Mouse (Mus musculus): ENCODE results near the gene Ms4a18. TPM values are rescaled to one million over a fixed set of nuclear protein-coding genes. Genes with fewer than 3 reads are reported as not detected.

The Ms4a18 gene
- polyA plus RNA-seq, 2 experiments = not detected

DNA sequence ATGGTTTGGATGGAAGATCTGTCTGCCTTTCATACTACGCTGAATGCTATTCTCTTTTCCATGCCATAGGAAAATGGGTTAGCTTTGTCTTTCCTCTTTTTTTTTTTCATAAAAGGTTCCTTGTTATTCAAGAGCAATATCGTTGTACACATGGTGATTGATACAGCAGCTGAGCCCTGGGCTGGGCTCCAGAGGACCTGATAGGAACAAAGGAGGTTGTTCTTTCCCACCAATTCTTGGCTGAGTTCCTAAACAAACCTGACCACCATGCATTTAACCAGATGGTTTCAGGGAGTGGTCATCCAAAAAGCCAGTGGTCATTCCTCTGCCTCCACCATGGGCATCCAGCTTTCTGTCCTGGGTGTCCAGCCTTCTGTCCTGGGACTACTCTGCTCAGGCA is 580 bp downstream of the Ms4a18 start:
- H3K4me2 ChIP-seq (ENCODE audit: low read depth) = no peak overlapping the region
- ATAC-seq (ENCODE audit: insufficient read depth) (no peak), DNase-seq (ENCODE audit: low read depth in 3 of 3, low spot score in 3 of 3) (no peak)

DNA sequence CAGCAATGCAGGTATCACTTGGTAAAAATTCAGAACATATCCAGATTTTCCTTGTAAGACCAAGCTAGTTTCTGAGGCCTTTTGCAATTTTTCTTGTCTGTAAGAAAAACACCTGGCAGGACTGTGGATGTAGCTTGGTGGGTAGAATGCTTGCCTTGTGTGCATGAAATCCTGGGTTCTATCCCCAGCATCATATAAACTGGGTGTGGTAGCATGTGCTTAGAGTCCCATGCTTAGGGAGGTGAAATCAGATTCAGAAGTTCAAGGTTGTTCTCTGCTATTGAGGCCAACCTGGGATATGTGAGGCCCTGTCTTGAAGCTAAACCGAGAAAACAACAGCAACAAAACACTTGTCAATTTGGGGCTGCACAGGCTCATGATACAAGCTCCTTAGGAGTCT is 1.8 kb downstream of the Ms4a18 start:
- Histone ChIP-seq H3K9me3 (ENCODE audit: control insufficient read depth, low read length) (no peaks in the 10 kb centered on the region), H3K4me2 (ENCODE audit: low read depth) (no peak overlapping the region), H3K4me1 (replicated peaks; ENCODE audit: control insufficient read depth in 2 of 2, insufficient read depth in 2 of 2, low read length in 1 of 2) (no peaks in the 10 kb centered on the region), H3K4me3 (ENCODE audit: insufficient read depth in 1 of 2, low read depth in 2 of 2, low read length in 2 of 2) (no peak overlapping the region), H3K36me3 (replicated peaks; ENCODE audit: control insufficient read depth, insufficient read depth, low read depth) (no peaks in the 10 kb centered on the region), H3K27ac (no peak overlapping the region), H3K27me3 (ENCODE audit: control insufficient read depth, insufficient read depth, low read length) (no peaks in the 10 kb centered on the region), H3K9ac (replicated peaks) (no peak overlapping the region)
- 66% methylated on average over 1 of the region's 1 CpGs for WGBS (ENCODE audit: insufficient replicate concordance)
- TF ChIP-seq CTCF (IDR thresholded peaks at IDR 0.05; ENCODE audit: low read depth) (no peak), EP300 (IDR thresholded peaks at IDR 0.05; ENCODE audit: low read depth) (no peak)
- DNase-seq (ENCODE audit: low read depth in 3 of 3, low spot score in 3 of 3) (no peak), ATAC-seq (ENCODE audit: insufficient read depth) (no peak)

More for the DNA sequence above, 580 bp downstream of the Ms4a18 start:
- Histone ChIP-seq H3K9ac (replicated peaks) (no peak overlapping the region), H3K27me3 (ENCODE audit: control insufficient read depth, insufficient read depth, low read length) (no peaks in the 10 kb centered on the region), H3K27ac (no peak overlapping the region), H3K4me3 (ENCODE audit: insufficient read depth in 1 of 2, low read depth in 2 of 2, low read length in 2 of 2) (no peak overlapping the region), H3K9me3 (ENCODE audit: control insufficient read depth, low read length) (no peaks in the 10 kb centered on the region), H3K4me1 (replicated peaks; ENCODE audit: control insufficient read depth in 2 of 2, insufficient read depth in 2 of 2, low read length in 1 of 2) (no peaks in the 10 kb centered on the region), H3K36me3 (replicated peaks; ENCODE audit: control insufficient read depth, insufficient read depth, low read depth) (no peaks in the 10 kb centered on the region)
- no peak for TF ChIP-seq EP300 (IDR thresholded peaks at IDR 0.05; ENCODE audit: low read depth)
- no peak for TF ChIP-seq CTCF (IDR thresholded peaks at IDR 0.05; ENCODE audit: low read depth)
- WGBS (ENCODE audit: insufficient replicate concordance) = 65% methylated on average over 2 of the region's 2 CpGs

DNA sequence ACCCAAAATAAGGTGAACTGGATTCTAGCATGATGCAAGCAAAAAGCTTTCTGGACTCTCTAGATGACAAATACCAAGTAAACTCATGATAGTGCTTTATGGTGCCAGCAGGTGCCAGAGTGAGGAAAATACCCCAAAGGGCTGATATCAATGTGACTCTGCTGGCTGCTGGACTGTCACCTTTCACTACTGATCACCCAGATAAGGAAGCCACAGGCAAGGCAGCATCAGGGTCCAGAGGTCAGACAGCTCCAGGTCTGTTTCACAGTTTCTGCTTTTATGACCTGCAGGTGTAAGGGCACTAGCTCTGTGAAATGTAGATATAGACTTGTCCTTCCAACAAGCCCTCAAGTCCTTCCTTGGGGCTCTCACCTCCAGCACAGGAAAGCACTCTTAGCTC is 2.4 kb downstream of the Ms4a18 start:
- Histone ChIP-seq H3K27me3 (ENCODE audit: control insufficient read depth, insufficient read depth, low read length) (no peaks in the 10 kb centered on the region), H3K4me2 (ENCODE audit: low read depth) (no peak overlapping the region), H3K9me3 (ENCODE audit: control insufficient read depth, low read length) (no peaks in the 10 kb centered on the region), H3K4me1 (replicated peaks; ENCODE audit: control insufficient read depth in 2 of 2, insufficient read depth in 2 of 2, low read length in 1 of 2) (no peaks in the 10 kb centered on the region), H3K9ac (replicated peaks) (no peak overlapping the region), H3K4me3 (ENCODE audit: insufficient read depth in 1 of 2, low read depth in 2 of 2, low read length in 2 of 2) (no peak overlapping the region), H3K36me3 (replicated peaks; ENCODE audit: control insufficient read depth, insufficient read depth, low read depth) (no peaks in the 10 kb centered on the region), H3K27ac (no peak overlapping the region)
- DNase-seq (ENCODE audit: low read depth in 3 of 3, low spot score in 3 of 3) = no peak
- no peak for ATAC-seq (ENCODE audit: insufficient read depth)
- TF ChIP-seq CTCF (IDR thresholded peaks at IDR 0.05; ENCODE audit: low read depth) (no peak), EP300 (IDR thresholded peaks at IDR 0.05; ENCODE audit: low read depth) (no peak)

DNA sequence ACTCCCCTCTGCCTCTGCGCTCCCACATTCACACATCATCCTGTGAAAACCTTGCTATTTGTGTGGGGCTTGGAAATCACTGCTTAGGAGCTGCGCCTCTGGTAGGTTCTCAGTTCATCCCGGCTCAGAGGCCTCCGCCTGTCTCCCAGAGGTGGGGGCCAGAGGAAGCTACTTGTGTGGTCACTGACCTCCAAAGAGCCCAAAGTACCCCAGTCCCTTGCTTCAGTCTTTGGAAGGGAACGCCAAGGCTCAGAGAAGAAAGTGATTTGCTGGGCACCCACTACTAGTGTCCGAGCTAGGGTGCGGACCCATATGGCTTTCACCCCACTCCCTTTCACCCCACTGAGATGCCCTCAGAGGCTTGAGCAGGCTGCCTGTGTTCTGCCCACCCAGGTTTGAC is 24.7 kb downstream of the Ms4a18 start, which contains the start of gene Ms4a15:
Ms4a15 (minus strand) TSS at position 101 of the 400 bp plus-strand sequence.
- DNase-seq (ENCODE audit: low read depth in 3 of 3, low spot score in 3 of 3) = no peak
- H3K4me1 ChIP-seq (replicated peaks; ENCODE audit: control insufficient read depth in 2 of 2, insufficient read depth in 2 of 2, low read length in 1 of 2) = no peaks in the 10 kb centered on the region
- H3K27ac ChIP-seq = no peak within 1 kb of the TSS
- no peaks in the 10 kb centered on the region for H3K9me3 ChIP-seq (ENCODE audit: control insufficient read depth, low read length)
- no peak within 1 kb of the TSS for H3K4me3 ChIP-seq (ENCODE audit: insufficient read depth in 1 of 2, low read depth in 2 of 2, low read length in 2 of 2)
- ATAC-seq (ENCODE audit: insufficient read depth) = no peak
- no peak within 1 kb of the TSS for H3K9ac ChIP-seq (replicated peaks)
- no peaks in the 10 kb centered on the region for H3K27me3 ChIP-seq (ENCODE audit: control insufficient read depth, insufficient read depth, low read length)
- no peaks in the 10 kb centered on the region for H3K36me3 ChIP-seq (replicated peaks; ENCODE audit: control insufficient read depth, insufficient read depth, low read depth)
- no peak for TF ChIP-seq EP300 (IDR thresholded peaks at IDR 0.05; ENCODE audit: low read depth)
- no peak within 1 kb of the TSS for H3K4me2 ChIP-seq (ENCODE audit: low read depth)
- whole genome bisulfite sequencing (ENCODE audit: insufficient replicate concordance) = 70% methylated on average over 7 of the region's 7 CpGs

DNA sequence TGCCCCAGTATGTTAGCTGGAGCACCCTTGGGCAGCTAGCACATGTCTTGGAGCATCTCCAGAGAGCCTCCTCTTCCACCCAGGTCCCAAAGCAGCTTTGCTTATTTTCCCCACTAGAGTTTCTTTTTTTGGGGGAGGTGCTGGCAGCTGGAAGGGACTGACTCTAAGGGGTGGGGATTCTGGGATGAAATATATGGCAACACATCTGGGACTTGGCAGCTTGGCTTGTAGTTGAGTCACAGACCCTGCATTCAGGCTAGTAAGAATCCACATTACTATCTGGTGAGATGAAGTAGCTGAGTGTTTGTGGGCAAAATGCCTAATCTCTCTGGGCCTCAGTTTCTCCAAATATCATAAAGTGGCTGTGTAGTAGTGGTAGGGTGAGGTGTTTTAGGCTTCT is 25.9 kb downstream of the Ms4a18 start:
- no peak for ATAC-seq (ENCODE audit: insufficient read depth)
- H3K9me3 ChIP-seq (ENCODE audit: control insufficient read depth, low read length) = no peaks in the 10 kb centered on the region
- H3K27me3 ChIP-seq (ENCODE audit: control insufficient read depth, insufficient read depth, low read length) = no peaks in the 10 kb centered on the region

DNA sequence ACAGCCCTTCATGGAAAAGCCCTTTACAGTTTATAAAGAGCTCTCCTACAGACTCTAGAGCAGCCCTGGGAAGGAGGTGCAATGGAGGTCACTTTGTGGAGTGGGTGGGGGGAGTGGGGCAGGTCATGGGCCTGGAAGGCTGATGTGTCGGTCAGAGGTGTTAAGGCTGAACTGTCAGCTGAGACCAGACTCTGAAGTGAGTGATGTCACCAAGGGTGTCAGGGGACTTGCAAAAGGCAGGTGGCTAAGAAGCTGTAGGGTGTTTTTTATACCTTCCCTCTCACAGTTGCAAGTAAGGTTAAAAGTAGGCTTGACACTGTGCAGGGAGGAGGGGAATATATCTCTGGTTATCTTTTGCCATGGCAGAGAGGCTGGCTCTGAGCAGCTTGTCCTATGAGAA is 27.1 kb downstream of the Ms4a18 start:
- H3K27me3 ChIP-seq (ENCODE audit: control insufficient read depth, insufficient read depth, low read length) = no peaks in the 10 kb centered on the region
- no peak overlapping the region for H3K4me2 ChIP-seq (ENCODE audit: low read depth)
- DNase-seq (ENCODE audit: low read depth in 3 of 3, low spot score in 3 of 3) = no peak
- no peaks in the 10 kb centered on the region for H3K36me3 ChIP-seq (replicated peaks; ENCODE audit: control insufficient read depth, insufficient read depth, low read depth)
- TF ChIP-seq CTCF (IDR thresholded peaks at IDR 0.05; ENCODE audit: low read depth) = no peak
- no peak for TF ChIP-seq EP300 (IDR thresholded peaks at IDR 0.05; ENCODE audit: low read depth)
- no peaks in the 10 kb centered on the region for H3K4me1 ChIP-seq (replicated peaks; ENCODE audit: control insufficient read depth in 2 of 2, insufficient read depth in 2 of 2, low read length in 1 of 2)
- H3K9ac ChIP-seq (replicated peaks) = no peak overlapping the region
- H3K9me3 ChIP-seq (ENCODE audit: control insufficient read depth, low read length) = no peaks in the 10 kb centered on the region
- no peak for ATAC-seq (ENCODE audit: insufficient read depth)
- no peak overlapping the region for H3K4me3 ChIP-seq (ENCODE audit: insufficient read depth in 1 of 2, low read depth in 2 of 2, low read length in 2 of 2)
- no peak overlapping the region for H3K27ac ChIP-seq
- WGBS (ENCODE audit: insufficient replicate concordance) = 44% methylated on average over 1 of the region's 1 CpGs

More for the DNA sequence above, 25.9 kb downstream of the Ms4a18 start:
- Histone ChIP-seq H3K9ac (replicated peaks) (no peak overlapping the region), H3K36me3 (replicated peaks; ENCODE audit: control insufficient read depth, insufficient read depth, low read depth) (no peaks in the 10 kb centered on the region), H3K4me2 (ENCODE audit: low read depth) (no peak overlapping the region), H3K4me1 (replicated peaks; ENCODE audit: control insufficient read depth in 2 of 2, insufficient read depth in 2 of 2, low read length in 1 of 2) (no peaks in the 10 kb centered on the region), H3K4me3 (ENCODE audit: insufficient read depth in 1 of 2, low read depth in 2 of 2, low read length in 2 of 2) (no peak overlapping the region), H3K27ac (no peak overlapping the region)
- DNase-seq (ENCODE audit: low read depth in 3 of 3, low spot score in 3 of 3) = no peak
- TF ChIP-seq CTCF (IDR thresholded peaks at IDR 0.05; ENCODE audit: low read depth) (no peak), EP300 (IDR thresholded peaks at IDR 0.05; ENCODE audit: low read depth) (no peak)
